Mouse (Mus musculus) cerebellum, postnatal 36 days (tissue): ENCODE results near the gene Slc44a5.
A peak's percentile ranks its signal among the peaks of the same experiment; 100 is the strongest.

Source experiments
- DNase-seq, 2 experiments: peaks; one replicate each; pipeline ENCODE4 v3.0.0; 2021 to 2022; ENCODE audit warnings: mixed read lengths in 2 of 2

The Slc44a5 gene

DNA sequence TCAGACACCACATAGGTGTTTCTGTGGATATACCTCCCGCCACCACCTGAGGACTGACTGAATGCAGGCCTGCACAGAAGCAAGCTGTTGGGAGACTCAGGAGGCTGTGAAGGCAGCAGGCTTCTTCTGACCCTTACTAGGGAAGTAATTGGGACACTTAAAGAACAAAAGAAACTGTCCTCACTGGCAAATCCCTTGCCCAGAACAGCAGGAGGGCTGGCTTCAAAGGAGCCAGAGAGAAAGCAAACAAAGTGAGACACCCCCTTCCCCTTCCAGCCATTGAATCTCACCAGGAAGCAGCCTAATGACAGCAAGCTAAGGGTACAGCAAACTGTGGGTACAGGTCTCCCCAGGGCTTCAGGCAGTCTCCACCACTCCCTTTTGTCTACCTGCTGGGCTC, 200.3 kb downstream of the Slc44a5 start:
- DNase-seq, result no peak

DNA sequence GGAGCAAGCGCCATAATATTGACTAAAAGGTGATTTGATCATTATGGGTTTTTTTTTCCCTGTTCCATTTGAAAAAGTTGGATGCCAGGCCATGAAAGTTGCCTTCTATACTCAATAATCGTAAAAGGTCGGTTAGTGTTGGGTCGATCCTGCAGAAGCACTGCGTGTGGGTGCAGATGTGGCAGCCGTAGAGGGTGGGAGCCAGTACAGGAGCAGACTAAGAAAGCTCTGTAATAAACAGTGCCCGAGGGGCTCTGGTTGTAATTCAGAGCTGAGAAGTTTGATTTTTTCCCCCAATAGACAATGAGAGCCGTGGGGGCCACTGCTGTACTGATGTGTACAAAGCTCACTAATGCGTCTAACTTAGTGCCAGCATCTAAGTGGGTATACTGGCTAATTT, 200.8 kb downstream of the Slc44a5 start:
- no peak for DNase-seq

DNA sequence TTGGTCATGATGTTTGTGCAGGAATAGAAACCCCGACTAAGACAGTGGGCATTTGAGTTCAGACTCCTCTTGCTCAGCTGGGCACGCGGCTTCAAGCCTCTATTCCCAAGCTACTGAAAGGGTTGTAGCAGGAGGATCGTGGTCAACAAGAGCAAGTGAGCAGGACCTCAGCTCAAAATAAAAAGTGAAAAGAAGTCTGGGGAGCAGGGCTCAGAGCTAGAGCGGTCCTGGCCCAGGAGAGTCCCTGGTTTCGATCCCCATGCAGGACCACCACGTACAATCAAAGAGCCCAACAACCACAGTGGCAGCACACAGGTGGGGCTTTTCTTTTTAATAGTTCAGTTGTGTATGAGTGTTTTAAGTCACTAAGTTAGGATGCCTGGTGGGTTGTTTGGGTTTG, 201.5 kb downstream of the Slc44a5 start:
- no peak for DNase-seq

DNA sequence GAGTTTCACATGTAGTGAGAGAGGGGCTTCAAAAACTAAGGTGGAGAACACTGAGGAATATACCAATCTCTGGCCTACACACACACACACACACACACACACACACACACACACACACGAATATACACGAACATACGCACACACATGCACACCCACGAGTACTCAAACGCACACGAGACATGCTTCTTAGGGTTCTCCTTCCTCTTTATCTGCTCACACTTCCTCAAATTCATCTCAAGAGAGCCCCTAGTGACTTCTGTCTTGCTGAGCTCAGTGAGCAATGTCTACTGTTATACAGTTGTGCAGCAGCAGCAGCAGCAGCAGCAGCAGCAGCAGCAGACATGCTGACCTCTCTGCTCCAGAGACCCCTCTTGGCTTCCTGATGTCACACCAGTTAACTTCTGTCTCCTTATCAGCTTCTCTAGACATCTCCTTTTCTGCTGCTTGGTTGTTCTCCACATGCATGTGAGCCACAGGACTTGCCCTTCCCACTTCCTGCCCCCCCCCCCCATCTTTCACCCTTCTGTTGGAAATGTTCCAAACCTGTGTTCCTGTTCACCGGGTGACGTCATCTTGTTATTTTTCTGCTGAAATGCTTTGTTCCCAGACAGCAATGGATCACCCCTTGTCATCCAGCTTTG, 204.5 kb downstream of the Slc44a5 start:
- no peak for DNase-seq

DNA sequence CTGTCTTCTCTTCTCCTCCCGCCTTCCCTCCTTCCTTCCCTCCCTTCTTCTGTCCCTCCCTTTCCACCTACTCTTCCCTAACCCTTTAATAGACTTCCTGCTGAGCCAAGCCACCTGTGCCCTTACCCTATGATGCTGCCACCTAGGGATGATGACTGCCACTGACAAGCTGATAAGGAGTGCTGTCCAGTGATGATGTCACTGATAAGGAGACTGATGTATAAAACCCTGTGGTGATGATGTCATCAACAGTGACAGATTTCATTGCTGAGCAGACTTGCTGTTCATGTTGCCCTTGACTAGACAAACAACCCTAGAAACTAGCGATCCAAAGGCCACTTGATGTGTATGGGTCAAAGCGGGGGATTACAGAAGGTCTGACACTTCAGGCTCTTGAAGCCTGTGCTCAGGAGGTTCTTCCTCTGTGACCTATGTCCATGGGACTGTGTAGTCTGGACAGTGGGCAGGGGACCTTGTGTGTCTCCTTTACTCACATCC, 206.2 kb downstream of the Slc44a5 start:
- no peak for DNase-seq

DNA sequence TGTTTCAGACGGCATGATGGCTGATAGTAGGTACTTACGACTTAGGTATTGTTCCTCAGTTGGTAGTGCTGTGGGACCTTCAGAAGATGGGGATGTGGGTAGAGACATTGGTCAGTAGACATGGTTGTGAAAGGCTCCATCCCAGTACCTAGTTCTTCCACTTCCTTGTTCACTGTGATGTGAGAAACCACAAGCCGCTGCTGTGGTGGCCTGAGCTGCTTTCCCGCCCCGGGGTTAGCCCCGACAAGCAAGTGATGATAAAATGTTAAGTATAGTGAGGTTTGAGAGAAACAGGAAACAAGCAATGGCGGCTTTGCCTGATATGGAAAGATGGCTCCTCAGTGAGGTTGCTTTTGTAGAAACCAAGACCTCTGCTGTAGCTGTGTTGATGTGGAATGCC, 209.8 kb downstream of the Slc44a5 start:
- DNase-seq, result no peak

DNA sequence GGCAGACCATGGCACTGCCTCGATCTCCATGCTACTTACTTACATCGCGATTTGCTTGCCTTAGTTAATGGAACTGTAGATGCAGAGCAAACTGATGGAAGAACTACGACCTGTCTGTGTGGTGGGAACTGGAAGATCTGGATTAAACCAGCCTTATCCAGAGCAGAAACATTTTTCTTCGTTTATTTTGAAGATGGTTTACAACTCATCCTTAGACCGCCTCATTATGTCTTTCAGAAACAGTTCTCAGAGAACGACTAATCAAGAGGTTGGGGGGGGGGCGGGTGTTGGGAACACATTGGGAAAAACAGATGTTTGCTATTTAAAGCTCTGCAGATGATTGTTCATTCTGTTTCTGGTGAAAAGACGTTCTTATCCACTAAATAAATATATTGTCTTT, 210.7 kb downstream of the Slc44a5 start:
- DNase-seq, result no peak

DNA sequence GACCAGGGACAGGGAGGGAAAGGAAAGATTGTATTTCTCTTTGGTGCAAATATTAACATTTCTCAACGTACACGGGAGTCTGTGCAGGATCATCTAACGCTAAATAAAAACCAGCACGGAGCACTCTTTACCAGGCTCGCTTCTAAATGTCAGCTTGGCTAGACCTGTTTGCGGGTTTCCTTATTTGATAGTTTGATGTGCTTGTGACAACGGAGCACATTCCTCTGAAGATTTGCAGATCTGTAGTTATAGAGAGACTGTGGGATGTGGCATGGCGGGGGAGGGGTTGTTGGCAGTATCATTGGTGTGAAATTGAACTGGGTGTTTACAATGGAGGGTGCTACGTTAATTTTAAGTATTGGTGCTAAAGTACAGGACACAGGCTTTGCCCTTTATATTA, 215.4 kb downstream of the Slc44a5 start:
- no peak for DNase-seq

DNA sequence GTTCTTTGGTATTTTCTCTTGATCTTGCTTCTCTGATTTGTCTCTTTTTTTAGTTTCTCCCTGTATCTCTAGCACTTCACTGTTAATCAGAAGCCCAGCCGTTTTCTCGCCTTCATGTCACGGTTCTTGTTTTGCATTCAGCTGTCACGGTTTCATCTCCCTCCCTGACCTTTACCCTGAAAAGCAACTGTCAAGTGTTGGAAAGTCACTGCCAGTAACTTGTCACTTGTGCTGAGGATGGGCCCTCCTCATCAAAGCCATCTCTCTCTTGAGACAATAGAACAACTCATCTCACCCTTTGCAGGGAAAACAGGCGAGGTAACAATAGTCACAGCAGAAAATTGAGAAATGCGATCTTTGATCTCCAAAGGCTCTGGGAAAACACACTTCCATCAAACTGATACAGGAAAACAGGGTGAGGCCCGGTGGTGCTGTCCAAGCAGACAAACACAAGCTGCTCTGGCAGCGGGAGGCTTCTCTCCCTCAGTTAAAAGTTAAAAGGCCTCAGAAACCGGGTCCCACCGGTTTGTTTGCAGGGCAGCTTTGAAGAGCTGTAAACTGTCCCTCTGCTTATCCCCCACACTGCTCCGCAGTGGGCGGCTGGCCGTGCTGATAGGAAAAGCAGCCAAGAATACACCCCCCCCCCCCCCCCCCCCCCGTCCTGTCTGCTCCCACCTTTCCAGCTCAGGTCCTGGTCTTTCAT, 219.2 kb downstream of the Slc44a5 start:
- no peak for DNase-seq

DNA sequence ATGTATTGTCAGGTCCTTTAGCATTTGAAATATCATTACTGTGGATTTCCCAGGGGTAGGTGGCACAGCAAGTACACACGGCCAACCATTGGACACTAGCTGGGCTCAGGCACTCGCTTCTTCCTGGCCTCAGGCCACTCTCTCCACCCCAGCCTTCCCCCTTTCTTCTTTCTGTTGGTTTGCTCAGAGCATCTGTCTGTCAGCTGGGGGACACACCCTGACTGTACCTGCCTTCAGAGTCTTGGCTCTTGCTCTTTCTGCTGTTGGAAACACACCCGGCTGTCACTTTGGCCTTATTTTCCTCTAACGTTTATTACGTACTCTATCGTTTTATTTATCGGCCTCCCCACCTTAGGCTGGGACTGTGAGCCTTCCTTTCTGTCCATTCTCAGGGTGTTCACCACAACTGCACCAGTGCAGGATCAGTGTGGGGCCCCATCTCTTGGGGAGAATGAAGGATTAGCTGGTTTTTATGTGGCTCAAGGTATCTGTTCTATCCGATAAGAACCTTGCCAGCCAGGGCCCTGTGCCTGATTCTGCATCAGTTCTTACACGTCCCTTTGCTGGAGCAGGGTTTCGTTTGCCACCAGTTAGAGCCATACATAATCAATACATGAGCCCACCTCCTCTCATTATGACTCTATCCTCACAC, 220.1 kb downstream of the Slc44a5 start:
- DNase-seq, result no peak

DNA sequence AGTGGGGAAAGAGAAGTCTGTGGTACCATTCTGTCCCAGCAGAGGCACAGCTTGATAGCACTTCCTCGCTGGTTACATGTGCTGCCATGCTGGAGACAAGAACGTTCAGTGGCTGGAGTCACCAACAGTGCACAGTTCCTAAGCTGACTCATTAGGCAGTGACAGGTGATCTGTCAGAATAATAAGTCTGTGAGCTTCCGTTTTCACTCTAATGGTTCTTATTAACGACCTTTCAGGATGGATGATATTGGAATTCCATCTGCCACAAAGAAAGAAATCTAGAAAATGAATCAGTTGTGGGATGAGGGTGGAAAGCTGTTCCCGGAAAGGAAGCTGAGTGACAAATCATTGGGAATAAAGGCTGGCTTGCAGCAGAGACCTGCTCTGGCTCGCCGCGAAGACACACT, 227.2 kb downstream of the Slc44a5 start:
- no peak for DNase-seq

DNA sequence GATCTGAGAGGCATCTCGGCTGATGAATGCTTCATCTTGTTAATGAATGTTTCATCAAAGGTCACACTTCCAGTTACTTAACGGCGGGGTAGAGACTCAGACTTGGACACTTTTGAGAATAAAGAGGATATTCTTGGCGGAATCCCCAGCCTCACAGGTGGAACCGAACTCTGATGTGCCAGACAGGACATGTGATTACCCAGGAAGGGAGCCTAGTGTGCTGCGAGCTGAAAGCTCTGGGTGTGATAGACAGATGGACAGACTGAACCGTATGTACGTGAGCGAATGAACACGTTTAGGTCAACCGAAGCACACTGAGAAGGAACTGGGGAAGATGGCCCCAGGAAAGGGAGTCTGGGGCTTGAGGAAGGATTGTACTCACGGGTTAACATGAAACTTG, 228.6 kb downstream of the Slc44a5 start:
- DNase-seq, result peak in 1 of 2 experiments; percentile 9

DNA sequence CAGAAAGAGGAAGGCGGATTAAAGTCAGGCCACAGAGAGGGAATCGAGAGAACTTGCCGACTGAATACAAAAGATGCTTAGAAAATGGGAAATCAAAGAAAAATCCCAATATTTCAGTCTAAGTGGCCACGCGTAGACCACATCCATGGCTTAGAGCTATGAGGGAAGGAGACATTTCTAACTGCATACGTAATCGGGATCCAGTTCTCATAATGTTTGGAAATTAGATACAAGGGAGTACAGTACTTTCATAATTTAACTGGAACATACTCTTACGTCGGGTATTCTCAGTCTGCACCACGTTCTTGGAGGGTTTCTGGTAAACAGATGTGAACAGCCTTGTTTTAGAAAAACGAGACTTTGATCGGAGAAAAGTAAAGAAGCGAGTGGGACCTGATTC, 229.1 kb downstream of the Slc44a5 start:
- DNase-seq, result no peak

DNA sequence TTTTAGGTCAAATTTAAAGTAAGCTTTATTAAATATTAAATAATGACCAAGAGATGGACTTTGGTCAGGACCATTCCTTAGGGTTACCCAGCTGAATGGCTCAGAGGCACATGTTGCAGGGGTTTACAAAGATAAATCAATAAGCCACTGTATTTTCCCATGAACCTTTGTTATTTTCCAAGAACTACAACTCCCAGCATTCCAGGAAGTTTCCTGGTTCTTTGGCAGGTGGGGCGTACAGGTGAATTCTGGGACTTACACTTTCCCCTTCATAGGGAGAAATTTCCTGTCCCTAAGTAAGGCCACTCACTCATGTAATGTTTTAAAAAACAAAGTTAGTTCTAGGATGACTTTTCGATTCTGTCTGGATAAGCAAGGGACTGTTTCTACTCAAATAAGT, 235.2 kb downstream of the Slc44a5 start:
- no peak for DNase-seq

DNA sequence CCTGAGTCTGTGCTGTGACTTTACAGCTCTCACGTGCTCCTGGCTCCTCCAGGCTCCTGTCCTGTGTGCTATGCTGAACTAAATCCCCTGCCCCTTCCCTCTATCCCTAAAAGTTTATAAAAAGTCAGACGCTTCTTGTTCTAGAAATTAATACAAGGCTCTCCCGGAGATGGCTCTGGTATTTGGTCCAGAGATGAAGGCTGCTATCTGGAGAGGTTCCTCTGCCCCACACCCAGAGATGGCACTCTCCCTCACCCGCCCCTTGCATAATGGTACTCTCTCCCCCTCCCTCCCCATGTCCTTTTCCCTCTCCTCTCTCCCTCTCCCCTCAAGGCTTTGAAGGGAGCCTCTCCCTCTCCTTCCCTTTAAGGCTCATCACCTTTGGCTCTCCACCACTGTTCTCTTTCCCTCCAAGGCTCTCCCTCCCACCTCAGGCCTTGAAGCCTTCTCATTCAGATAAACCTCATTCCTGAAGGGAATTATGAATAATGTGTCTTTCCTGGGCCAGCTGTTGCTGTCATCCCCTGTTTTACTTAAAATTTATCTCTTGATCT, 236.0 kb downstream of the Slc44a5 start:
- no peak for DNase-seq

DNA sequence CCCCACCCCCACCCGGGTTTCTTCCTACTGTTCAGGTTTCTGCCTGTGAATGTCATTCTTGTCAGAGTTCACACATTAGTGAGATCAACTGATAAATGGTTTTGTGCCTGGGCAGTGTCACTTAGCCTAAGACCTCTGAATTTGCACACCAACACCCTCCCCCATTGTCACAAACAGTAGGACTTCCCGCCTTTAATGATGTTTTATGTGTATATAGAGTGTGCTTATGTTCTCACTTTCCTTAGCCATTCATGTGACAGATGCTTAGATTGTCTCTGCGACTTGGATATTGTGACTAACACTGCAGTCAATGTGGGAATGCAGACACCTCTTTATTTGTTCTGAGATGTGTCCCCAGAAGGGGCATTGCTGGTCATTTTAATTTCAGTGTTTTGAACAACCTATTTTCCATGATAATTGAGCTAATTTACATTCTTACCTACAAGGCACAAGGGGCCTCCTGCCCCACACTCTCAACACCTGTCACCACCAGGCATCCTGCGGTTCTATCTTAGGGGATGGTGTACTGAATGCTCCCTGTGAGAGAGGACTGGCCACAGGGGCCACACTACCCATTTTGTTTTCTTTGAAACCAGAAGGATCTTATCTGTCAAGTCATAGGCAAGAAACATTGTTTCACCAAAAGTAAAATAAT, 236.7 kb downstream of the Slc44a5 start:
- DNase-seq, result no peak

DNA sequence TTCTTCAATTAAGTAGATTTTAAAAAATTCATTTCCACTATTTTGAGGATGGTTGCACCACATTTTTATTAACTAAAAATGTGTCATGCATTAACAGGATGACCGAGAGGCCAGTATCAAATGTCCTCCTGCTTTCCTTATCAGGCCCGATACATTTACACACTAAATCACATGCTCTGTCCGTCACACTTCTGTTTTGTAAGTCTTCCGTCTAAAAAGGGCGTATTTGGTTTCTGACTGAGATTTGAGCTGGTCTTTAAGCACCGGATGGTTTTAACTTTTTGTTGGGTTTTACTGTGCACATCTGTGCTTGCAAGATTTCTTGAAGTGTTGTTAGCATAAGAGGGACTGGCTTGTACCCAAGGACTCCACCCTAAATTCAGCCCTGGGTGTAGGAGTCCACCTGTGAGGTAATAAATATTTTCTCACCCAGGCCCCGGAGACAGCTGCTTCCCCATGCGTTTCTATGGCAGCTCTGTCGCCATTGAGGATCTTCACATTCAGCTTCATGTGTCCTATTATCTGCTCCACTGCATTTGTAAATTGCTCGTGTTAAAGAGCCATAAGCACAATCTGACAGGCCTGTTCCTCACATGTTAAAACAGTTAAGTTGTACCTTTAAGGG, 237.3 kb downstream of the Slc44a5 start:
- no peak for DNase-seq

DNA sequence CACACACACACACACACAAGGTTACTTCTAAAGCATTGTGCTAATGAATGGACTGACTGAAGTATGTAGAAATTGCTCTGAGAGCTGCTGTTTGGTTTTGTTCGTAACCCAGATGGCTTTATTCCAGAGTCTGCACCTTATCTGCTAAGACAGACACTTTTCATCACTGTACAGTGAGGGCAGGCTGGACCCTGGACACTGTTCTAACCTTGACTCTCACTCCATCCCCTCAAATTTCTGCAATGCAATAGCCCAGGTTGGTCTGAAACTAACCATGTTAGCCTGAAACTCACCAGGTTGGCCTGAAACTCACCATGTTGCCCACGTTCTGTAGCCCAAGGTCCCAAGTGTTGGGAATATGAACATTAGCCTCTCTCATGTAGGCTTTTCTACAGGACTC, 239.3 kb downstream of the Slc44a5 start:
- DNase-seq, result no peak

DNA sequence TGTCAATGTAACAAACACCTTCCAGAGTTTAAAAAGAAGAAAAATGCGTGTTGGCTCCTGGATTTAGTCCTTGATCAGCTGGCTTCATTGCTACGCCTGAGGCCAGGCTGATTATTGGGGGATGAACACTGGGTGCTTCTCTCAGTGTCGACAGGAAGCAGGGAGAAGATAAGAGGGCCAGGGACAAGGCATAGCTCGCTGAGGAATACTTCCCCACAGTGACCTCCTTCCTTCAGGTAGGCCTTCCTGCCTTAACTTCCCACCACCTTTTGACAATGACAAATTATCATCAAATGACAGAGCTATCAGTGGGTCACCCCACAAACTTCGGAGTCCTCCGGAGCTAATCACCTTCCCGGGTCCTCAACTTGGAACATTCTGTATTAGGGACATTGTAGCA, 242.1 kb downstream of the Slc44a5 start:
- no peak for DNase-seq

DNA sequence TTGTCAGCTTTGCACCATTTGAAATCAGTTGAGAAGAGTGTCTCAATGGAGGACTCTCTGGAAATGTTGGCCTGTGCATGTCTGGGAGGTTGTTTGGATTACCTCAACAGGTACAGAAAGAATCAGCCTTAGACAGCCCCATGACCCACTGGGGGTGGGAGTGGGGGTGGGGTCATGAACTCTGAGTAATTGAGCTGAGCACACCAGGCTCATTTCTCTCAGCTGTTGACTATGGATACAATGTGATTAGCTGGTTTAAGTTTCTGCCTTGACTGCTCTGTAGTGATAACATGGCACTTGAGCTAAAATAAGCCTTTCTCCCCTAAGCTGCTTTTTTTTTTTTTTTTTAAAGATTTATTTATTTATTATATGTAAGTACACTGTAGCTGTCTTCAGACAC, 242.5 kb downstream of the Slc44a5 start:
- no peak for DNase-seq

DNA sequence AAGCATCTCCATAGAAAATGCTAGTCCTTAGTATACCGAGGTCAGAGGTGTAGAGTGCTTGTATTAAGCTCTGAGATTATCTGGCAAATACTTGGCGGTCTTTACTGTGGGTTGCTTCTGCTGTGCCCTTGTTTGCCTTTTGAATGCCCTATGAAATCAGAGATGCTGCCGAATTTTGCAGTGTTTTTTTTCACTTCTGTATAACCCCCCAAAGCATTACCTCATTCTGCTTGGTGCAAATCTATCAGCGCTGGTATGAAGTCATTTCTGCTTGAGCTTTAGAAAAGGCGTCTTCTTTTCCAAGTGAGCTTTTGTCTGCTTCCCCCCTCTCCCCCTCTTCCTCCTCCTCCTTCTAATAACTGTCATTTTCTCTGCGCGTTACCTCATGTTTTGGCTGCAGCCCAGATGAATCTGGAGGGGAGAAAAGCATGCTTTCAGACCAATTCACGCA, 248.9 kb downstream of the Slc44a5 start:
- DNase-seq, result no peak

DNA sequence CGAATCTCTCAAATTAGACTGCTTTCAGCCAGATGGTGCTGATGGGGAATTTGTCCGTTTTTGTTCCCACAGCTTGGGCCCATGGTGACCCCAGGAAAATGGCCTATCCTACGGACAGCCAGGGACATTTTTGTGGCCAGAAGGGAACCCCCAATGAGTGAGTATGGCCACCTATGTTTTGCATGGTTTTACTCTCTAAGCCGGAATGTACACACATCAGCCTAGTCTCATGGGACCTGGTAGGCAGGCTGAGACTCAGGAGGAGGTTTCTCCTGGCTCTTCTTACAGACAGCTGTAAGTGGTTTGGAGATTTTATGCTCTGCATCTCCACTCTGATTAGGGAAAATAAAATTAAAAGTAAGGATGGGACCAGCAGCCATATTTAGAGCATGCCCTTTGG, 249.5 kb downstream of the Slc44a5 start:
- DNase-seq, result no peak
